Mouse (Mus musculus): Measurements from ENCODE around the gene Nkx6-1.

- TF ChIP-seq CTCF (conservative IDR thresholded peaks at IDR 0.05; ENCODE audit: insufficient read depth, insufficient read length, low read depth, low read length): no peak
- TF ChIP-seq POLR2A (IDR thresholded peaks at IDR 0.05; ENCODE audit: low read depth, low read length): no peak
These were observed 5.3 kb downstream of the Nkx6-1 start for GRCm38 (mm10) chr5:101659411-101659971.

All from kidney, adult 2 months (tissue).